Mouse (Mus musculus): ENCODE measurements around the gene Map3k21. TPM values are rescaled to one million over a fixed set of nuclear protein-coding genes. Genes with fewer than 3 reads are reported as not detected.
A peak's percentile ranks its signal among the peaks of the same experiment; 100 is the strongest.

Map3k21 gene
- polyA plus RNA-seq, 1 experiment from 2014 or later: 5.3 TPM

DNA sequence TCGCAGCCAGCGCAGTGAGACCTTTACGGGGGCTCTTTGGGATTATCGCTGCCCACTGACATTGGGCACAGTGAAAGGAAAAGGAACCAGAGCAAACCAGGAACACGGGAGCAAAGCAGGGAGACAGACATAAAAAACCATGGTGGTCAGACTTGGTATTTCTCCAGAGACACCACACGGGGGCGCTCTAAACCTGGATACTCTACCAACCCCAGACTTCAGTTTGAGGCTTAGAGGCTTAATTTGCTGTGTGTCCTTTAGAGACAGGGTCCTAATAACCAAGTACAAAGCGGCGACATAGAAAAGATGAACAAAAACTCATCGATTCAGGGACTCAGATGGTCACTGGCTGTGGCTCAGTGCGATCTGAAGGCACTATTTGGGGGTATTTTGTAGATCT lies 45.4 kb downstream of the Map3k21 start:
- no peak overlapping the region for H3K9ac ChIP-seq
- H3K4me1 ChIP-seq (ENCODE audit: insufficient read depth): no peaks in the 10 kb centered on the region
- H3K4me3 ChIP-seq (ENCODE audit: low read depth, low read length): no peak overlapping the region
- 14% methylated on average over 11 of the region's 11 CpGs for WGBS
- DNase-seq: peak; percentile 82
- no peak for ATAC-seq (ENCODE audit: insufficient read depth)
- no peak overlapping the region for H3K27ac ChIP-seq (ENCODE audit: low read depth)
- no peaks in the 10 kb centered on the region for H3K27me3 ChIP-seq (ENCODE audit: insufficient read depth, low read length)
- 0 out of 2 replicates have a peak overlapping the region, but pooled peaks have one; percentile 20 for H3K4me2 ChIP-seq
- no peaks in the 10 kb centered on the region for H3K36me3 ChIP-seq (ENCODE audit: insufficient read depth)
- peaks cover 2% of the 10 kb centered on the region; the same call in 1 of the 2 replicates for H3K9me3 ChIP-seq (ENCODE audit: low read depth, low read length)
- peak; percentile 81 for TF ChIP-seq CTCF (IDR thresholded peaks at IDR 0.05; ENCODE audit: low read depth)

DNA sequence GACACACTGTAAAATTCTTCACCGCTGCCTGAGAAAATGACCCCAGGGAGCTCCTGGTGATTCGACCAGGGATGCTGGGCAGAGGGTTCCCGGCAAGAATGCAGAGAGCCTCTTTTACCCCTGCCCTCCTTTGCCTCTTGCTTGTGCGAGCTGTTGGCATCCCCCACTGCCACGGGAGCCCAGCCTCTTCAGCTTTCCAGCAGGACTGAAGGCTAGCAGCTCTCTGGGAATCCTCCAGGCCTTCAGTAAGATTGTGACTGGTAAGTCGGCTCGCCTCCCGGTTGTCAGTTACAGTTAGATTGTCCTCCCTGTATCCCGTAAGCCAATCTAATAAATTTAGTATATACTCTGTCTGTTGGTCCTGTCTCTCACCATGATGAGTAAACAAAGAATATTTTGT lies 46.5 kb downstream of the Map3k21 start:
- 65% methylated on average over 9 of the region's 9 CpGs for WGBS
- no peaks in the 10 kb centered on the region for H3K4me1 ChIP-seq (ENCODE audit: insufficient read depth)
- H3K9me3 ChIP-seq (ENCODE audit: low read depth, low read length): peaks cover 7% of the 10 kb centered on the region; the same call in 1 of the 2 replicates
- H3K27ac ChIP-seq (ENCODE audit: low read depth): 0 out of 2 replicates have a peak overlapping the region, but pooled peaks have one; percentile 16
- DNase-seq (no peak), ATAC-seq (ENCODE audit: insufficient read depth) (no peak)
- H3K27me3 ChIP-seq (ENCODE audit: insufficient read depth, low read length): no peaks in the 10 kb centered on the region
- no peak overlapping the region for H3K4me3 ChIP-seq (ENCODE audit: low read depth, low read length)
- no peak for TF ChIP-seq CTCF (IDR thresholded peaks at IDR 0.05; ENCODE audit: low read depth)
- no peak overlapping the region for H3K4me2 ChIP-seq
- H3K36me3 ChIP-seq (ENCODE audit: insufficient read depth): no peaks in the 10 kb centered on the region
- H3K9ac ChIP-seq: no peak overlapping the region

DNA sequence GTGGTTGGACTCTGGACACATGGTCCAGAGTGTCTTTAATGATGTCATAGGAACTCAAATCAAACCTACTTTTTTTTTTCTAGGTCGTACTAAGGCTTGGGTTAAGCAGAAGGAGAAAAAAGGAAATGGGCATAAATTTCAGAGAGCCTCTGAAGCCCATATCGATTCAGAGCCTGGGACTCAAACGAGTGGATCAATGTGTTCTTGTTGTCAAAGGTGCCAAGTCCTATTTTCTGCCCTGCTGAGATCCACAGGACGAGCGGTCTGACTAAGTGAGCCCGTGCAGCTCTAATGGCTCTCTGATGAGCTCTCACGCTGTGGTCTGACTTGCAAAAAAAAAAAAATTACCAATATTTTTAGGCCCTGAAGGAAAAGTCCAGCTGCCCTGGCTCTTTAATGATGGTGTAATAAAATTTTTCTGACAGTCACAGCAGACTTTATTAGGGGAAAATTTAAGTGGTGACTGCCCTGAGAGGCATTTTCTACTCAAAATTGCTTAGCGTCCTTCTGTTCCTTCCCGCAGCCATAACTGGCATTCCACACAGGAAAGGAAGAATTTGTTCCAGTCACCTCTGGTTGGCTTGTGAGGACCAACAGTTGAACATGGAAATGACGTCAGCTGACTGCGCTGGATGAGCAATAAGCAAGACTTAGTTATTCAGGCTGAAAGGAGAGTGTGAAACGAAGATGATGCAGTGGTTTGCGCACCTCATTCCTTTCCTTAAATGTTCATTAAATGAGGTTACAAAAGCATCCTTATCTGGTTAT lies 47.2 kb downstream of the Map3k21 start:
- ATAC-seq (ENCODE audit: insufficient read depth): peak; percentile 44; the same call in 1 of the 2 replicates
- Histone ChIP-seq H3K9me3 (ENCODE audit: low read depth, low read length) (peaks cover 7% of the 10 kb centered on the region; the same call in 1 of the 2 replicates), H3K4me1 (ENCODE audit: insufficient read depth) (no peaks in the 10 kb centered on the region), H3K27me3 (ENCODE audit: insufficient read depth, low read length) (no peaks in the 10 kb centered on the region), H3K9ac (no peak overlapping the region), H3K27ac (ENCODE audit: low read depth) (0 out of 2 replicates have a peak overlapping the region, but pooled peaks have one; percentile 16), H3K4me3 (ENCODE audit: low read depth, low read length) (no peak overlapping the region), H3K4me2 (no peak overlapping the region), H3K36me3 (ENCODE audit: insufficient read depth) (no peaks in the 10 kb centered on the region)
- peak; percentile 55 for DNase-seq
- TF ChIP-seq CTCF (IDR thresholded peaks at IDR 0.05; ENCODE audit: low read depth): no peak
- WGBS: 57% methylated on average over 13 of the region's 13 CpGs

DNA sequence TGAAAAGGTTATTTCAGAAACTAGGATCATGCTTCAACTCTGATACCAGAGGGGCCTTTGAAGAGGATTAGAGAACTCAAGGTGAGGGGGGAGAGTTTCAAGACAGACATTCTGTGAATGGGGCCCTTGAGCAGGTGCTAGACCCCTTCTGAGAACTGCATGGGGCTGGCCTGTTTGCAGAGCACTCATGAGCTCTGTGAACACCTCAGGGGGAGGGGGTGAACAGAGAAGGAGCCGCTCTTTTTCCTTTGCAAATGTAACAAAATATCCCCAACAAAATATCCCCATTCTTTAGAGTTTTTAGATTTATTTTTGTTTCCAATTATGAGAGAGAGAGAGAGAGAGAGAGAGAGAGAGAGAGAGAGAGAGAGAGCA lies 47.7 kb downstream of the Map3k21 start:
- Histone ChIP-seq H3K4me1 (ENCODE audit: insufficient read depth) (no peaks in the 10 kb centered on the region), H3K9ac (no peak overlapping the region), H3K27me3 (ENCODE audit: insufficient read depth, low read length) (no peaks in the 10 kb centered on the region), H3K9me3 (ENCODE audit: low read depth, low read length) (peaks cover 7% of the 10 kb centered on the region; the same call in 1 of the 2 replicates), H3K27ac (ENCODE audit: low read depth) (peak overlapping the region; percentile 40; the same call in 1 of the 2 replicates), H3K36me3 (ENCODE audit: insufficient read depth) (no peaks in the 10 kb centered on the region), H3K4me3 (ENCODE audit: low read depth, low read length) (no peak overlapping the region), H3K4me2 (no peak overlapping the region)
- peak; percentile 34 for DNase-seq
- 53% methylated on average over 1 of the region's 1 CpGs for WGBS
- ATAC-seq (ENCODE audit: insufficient read depth): peak; percentile 63; the same call in 1 of the 2 replicates
- TF ChIP-seq CTCF (IDR thresholded peaks at IDR 0.05; ENCODE audit: low read depth): no peak

DNA sequence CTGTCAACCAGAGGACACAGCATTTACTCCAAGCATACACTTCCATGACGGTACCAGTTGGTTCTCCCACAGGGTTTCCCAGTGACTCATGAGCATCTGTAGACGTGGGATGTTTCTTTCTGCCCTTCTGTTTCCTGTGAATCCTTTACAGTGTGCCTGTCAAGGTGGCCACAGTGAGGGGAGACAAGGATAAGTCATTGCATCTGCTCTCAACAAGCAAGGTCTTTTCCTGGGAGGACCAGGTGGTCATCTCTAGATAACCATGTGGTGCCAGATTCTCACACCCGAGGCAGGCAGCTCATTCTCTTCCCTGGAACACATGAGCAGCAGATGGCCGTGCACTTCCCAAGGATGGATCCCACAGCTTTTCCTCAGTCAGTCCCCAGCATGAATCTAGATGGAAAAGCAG lies 49.1 kb downstream of the Map3k21 start:
- Histone ChIP-seq H3K9me3 (ENCODE audit: low read depth, low read length) (peaks cover 7% of the 10 kb centered on the region; the same call in 1 of the 2 replicates), H3K4me2 (no peak overlapping the region), H3K4me3 (ENCODE audit: low read depth, low read length) (no peak overlapping the region), H3K27ac (ENCODE audit: low read depth) (no peak overlapping the region), H3K36me3 (ENCODE audit: insufficient read depth) (no peaks in the 10 kb centered on the region), H3K9ac (no peak overlapping the region), H3K27me3 (ENCODE audit: insufficient read depth, low read length) (peaks cover 4% of the 10 kb centered on the region; the same call in 1 of the 2 replicates), H3K4me1 (ENCODE audit: insufficient read depth) (no peaks in the 10 kb centered on the region)
- no peak for TF ChIP-seq CTCF (IDR thresholded peaks at IDR 0.05; ENCODE audit: low read depth)
- 43% methylated on average over 4 of the region's 4 CpGs for WGBS
- ATAC-seq (ENCODE audit: insufficient read depth): no peak
- DNase-seq: no peak

DNA sequence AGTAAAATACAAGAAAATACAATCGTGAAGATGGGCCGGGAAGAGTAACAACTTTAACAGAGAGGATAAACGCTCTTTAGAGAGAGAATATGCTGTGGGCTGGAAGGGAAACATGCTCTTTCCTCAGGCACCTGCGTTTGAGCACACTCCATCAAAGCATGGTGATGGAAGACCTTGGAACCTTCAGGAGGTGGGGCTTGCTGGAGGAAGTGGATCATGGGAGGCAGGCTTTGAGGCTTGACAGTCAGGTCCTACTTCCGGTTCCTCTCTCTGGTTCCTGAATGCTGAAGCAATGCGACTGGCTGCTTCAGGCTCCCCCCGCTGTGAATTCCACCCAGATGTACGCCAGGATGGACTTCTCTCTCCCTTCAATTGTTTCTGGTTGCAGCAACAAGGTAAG lies 49.8 kb downstream of the Map3k21 start:
- H3K4me3 ChIP-seq (ENCODE audit: low read depth, low read length): no peak overlapping the region
- 81% methylated on average over 8 of the region's 8 CpGs for WGBS
- no peaks in the 10 kb centered on the region for H3K36me3 ChIP-seq (ENCODE audit: insufficient read depth)
- no peak for DNase-seq
- H3K9ac ChIP-seq: no peak overlapping the region
- H3K27me3 ChIP-seq (ENCODE audit: insufficient read depth, low read length): peaks cover 10% of the 10 kb centered on the region; the same call in 1 of the 2 replicates
- TF ChIP-seq CTCF (IDR thresholded peaks at IDR 0.05; ENCODE audit: low read depth): no peak
- peaks cover 7% of the 10 kb centered on the region; the same call in 1 of the 2 replicates for H3K9me3 ChIP-seq (ENCODE audit: low read depth, low read length)
- no peaks in the 10 kb centered on the region for H3K4me1 ChIP-seq (ENCODE audit: insufficient read depth)
- no peak overlapping the region for H3K27ac ChIP-seq (ENCODE audit: low read depth)
- no peak for ATAC-seq (ENCODE audit: insufficient read depth)
- H3K4me2 ChIP-seq: no peak overlapping the region

DNA sequence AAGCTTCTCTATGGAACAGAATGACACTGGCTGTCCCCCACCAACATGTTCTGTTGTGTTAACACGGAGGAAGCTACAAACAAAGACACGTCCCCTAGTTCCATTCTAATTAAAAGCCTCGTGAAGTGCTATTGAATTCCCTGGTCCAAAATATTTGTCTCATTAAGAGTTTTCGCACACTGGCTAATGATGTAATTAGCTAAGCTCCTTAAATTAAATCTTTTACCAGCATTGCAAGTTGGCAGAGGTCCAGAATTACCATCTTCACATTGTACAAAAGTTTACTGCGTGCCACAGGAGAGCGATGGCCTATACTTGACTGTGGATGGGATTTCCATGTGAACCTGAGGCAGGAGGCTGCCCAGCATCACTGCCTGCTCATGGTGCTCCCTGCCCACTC lies 51.5 kb downstream of the Map3k21 start:
- Histone ChIP-seq H3K4me3 (ENCODE audit: low read depth, low read length) (no peak overlapping the region), H3K9ac (no peak overlapping the region), H3K27ac (ENCODE audit: low read depth) (no peak overlapping the region), H3K4me1 (ENCODE audit: insufficient read depth) (no peaks in the 10 kb centered on the region), H3K27me3 (ENCODE audit: insufficient read depth, low read length) (peaks cover 10% of the 10 kb centered on the region; the same call in 1 of the 2 replicates), H3K4me2 (no peak overlapping the region), H3K36me3 (ENCODE audit: insufficient read depth) (no peaks in the 10 kb centered on the region), H3K9me3 (ENCODE audit: low read depth, low read length) (peaks cover 7% of the 10 kb centered on the region; the same call in 1 of the 2 replicates)
- TF ChIP-seq CTCF (IDR thresholded peaks at IDR 0.05; ENCODE audit: low read depth): no peak
- DNase-seq (no peak), ATAC-seq (ENCODE audit: insufficient read depth) (no peak)
- 87% methylated on average over 6 of the region's 6 CpGs for WGBS

Measured in lung, embryonic 14.5 days (tissue).